Mouse (Mus musculus) fibroblast of lung, adult 2 months (primary cell): Measurements from ENCODE around the gene Cd300lg.

Experiments used
- DNase-seq: peaks from one replicate; pipeline ENCODE4 v3.0.0-alpha.2; 2011; ENCODE audit warnings: low read depth

The Cd300lg gene

GRCm38 (mm10) chr11:102041350-102041949 lies at the start of gene Cd300lg:
Gene Cd300lg (plus strand): TSS chr11:102041509.
- no peak for DNase-seq

- no peak for DNase-seq
Measured at GRCm38 (mm10) chr11:101991813-101992212, 49.5 kb upstream of the Cd300lg start.

GRCm38 (mm10) chr11:101992411-101992810 lies 48.9 kb upstream of the Cd300lg start:
- no peak for DNase-seq

- no peak for DNase-seq
Measured at GRCm38 (mm10) chr11:101994100-101994499, 47.2 kb upstream of the Cd300lg start.

GRCm38 (mm10) chr11:101995938-101996337 lies 45.4 kb upstream of the Cd300lg start:
- DNase-seq: no peak

- DNase-seq: peak; percentile 3
Measured at GRCm38 (mm10) chr11:101998258-101998657, 43.1 kb upstream of the Cd300lg start.

GRCm38 (mm10) chr11:101999466-101999865 lies 41.8 kb upstream of the Cd300lg start:
- DNase-seq: no peak

GRCm38 (mm10) chr11:102004251-102004650 lies 37.1 kb upstream of the Cd300lg start:
- DNase-seq: no peak

GRCm38 (mm10) chr11:102006271-102006670 lies 35.0 kb upstream of the Cd300lg start:
- DNase-seq: no peak

GRCm38 (mm10) chr11:102006688-102007087 lies 34.6 kb upstream of the Cd300lg start:
- DNase-seq: no peak

GRCm38 (mm10) chr11:102008372-102008771 lies 32.9 kb upstream of the Cd300lg start:
- no peak for DNase-seq

- DNase-seq: no peak
Measured at GRCm38 (mm10) chr11:102008954-102009637, 32.2 kb upstream of the Cd300lg start.

- no peak for DNase-seq
Measured at GRCm38 (mm10) chr11:102010140-102010539, 31.2 kb upstream of the Cd300lg start.

- no peak for DNase-seq
Measured at GRCm38 (mm10) chr11:102011510-102011909, 29.8 kb upstream of the Cd300lg start.

- DNase-seq: no peak
Measured at GRCm38 (mm10) chr11:102013201-102013600, 28.1 kb upstream of the Cd300lg start.

GRCm38 (mm10) chr11:102015472-102015871 lies 25.8 kb upstream of the Cd300lg start:
- DNase-seq: no peak

GRCm38 (mm10) chr11:102016136-102016535 lies 25.2 kb upstream of the Cd300lg start:
- DNase-seq: no peak

- no peak for DNase-seq
Measured at GRCm38 (mm10) chr11:102019736-102020135, 21.6 kb upstream of the Cd300lg start.

- DNase-seq: no peak
Measured at GRCm38 (mm10) chr11:102021196-102021595, 20.1 kb upstream of the Cd300lg start.

GRCm38 (mm10) chr11:102023406-102023805 lies 17.9 kb upstream of the Cd300lg start:
- DNase-seq: no peak

- no peak for DNase-seq
Measured at GRCm38 (mm10) chr11:102024084-102024758, 17.1 kb upstream of the Cd300lg start.

GRCm38 (mm10) chr11:102024875-102025274 lies 16.4 kb upstream of the Cd300lg start:
- DNase-seq: no peak

- no peak for DNase-seq
Measured at GRCm38 (mm10) chr11:102025354-102025753, 16.0 kb upstream of the Cd300lg start.
